Mouse (Mus musculus) CD4-positive, CD25-positive, alpha-beta regulatory T cell, adult 4 months (primary cell): ENCODE data around the gene Kcna6. TPM values are rescaled to one million over a fixed set of nuclear protein-coding genes. Genes with fewer than 3 reads are reported as not detected.

Experiments
- ATAC-seq: one replicate; pipeline ENCODE4 v1.8.0; 2017
- polyA plus RNA-seq, 2 experiments: library from polyadenylated mRNA; unstranded; fragments of 100-300 nt; shearing (Covaris generic); gene quantifications; one replicate each; pipeline ENCODE4 v1.2.1; 2017

Kcna6 gene
- not detected for polyA plus RNA-seq

- no peak for ATAC-seq
These were observed at the start of gene Kcna6 for GRCm38 (mm10) chr6:126740211-126741142. Gene Kcna6, minus strand, starts transcription at chr6:126740674.

- no peak for ATAC-seq
These were observed 48.4 kb upstream of the Kcna6 start for GRCm38 (mm10) chr6:126788863-126789262.

- ATAC-seq: no peak
These were observed 43.7 kb upstream of the Kcna6 start for GRCm38 (mm10) chr6:126784206-126784605.

- ATAC-seq: no peak
These were observed 43.2 kb upstream of the Kcna6 start for GRCm38 (mm10) chr6:126783651-126784066.

- ATAC-seq: no peak
These were observed 42.6 kb upstream of the Kcna6 start for GRCm38 (mm10) chr6:126783056-126783455.

GRCm38 (mm10) chr6:126777889-126778288 lies 37.4 kb upstream of the Kcna6 start:
- ATAC-seq: no peak

- ATAC-seq: no peak
These were observed 33.4 kb upstream of the Kcna6 start for GRCm38 (mm10) chr6:126773873-126774272.

GRCm38 (mm10) chr6:126772326-126772725 lies 31.9 kb upstream of the Kcna6 start:
- no peak for ATAC-seq

GRCm38 (mm10) chr6:126770146-126770731 lies 29.8 kb upstream of the Kcna6 start:
- no peak for ATAC-seq

- peak; percentile 70 for ATAC-seq
These were observed 28.6 kb upstream of the Kcna6 start for GRCm38 (mm10) chr6:126768957-126769665.

GRCm38 (mm10) chr6:126767610-126768532 lies 27.4 kb upstream of the Kcna6 start:
- ATAC-seq: no peak

- no peak for ATAC-seq
These were observed 26.1 kb upstream of the Kcna6 start for GRCm38 (mm10) chr6:126766552-126766951.

GRCm38 (mm10) chr6:126764563-126765091 lies 24.2 kb upstream of the Kcna6 start:
- ATAC-seq: no peak

- ATAC-seq: no peak
These were observed 20.9 kb upstream of the Kcna6 start for GRCm38 (mm10) chr6:126761362-126761761.

GRCm38 (mm10) chr6:126755729-126756411 lies 15.4 kb upstream of the Kcna6 start:
- no peak for ATAC-seq

- ATAC-seq: no peak
These were observed 12.0 kb upstream of the Kcna6 start for GRCm38 (mm10) chr6:126752520-126752919.

GRCm38 (mm10) chr6:126745888-126746287 lies 5.4 kb upstream of the Kcna6 start:
- ATAC-seq: no peak

- no peak for ATAC-seq
These were observed 2.1 kb upstream of the Kcna6 start for GRCm38 (mm10) chr6:126742610-126743009.

- no peak for ATAC-seq
These were observed 906 bp downstream of the Kcna6 start for GRCm38 (mm10) chr6:126739326-126740210.

- ATAC-seq: no peak
These were observed 3.5 kb downstream of the Kcna6 start for GRCm38 (mm10) chr6:126736996-126737395.
